Mouse (Mus musculus): ENCODE measurements at regions not wholly inside any gene's neighbourhood (a gene's known extent, or its start where the extent isn't known, plus 50 kb on each side); places are given as distances from the start of the nearest gene placed in this dataset.

- TF ChIP-seq E2F4 (IDR thresholded peaks at IDR 0.05; ENCODE audit: insufficient read depth) (no peak), POLR2A (IDR thresholded peaks at IDR 0.05; ENCODE audit: insufficient read length, low read depth) (no peak), MYOG (IDR thresholded peaks at IDR 0.05; ENCODE audit: control insufficient read depth in 1 of 3, insufficient read depth in 1 of 3, insufficient read length in 2 of 3, low read depth in 2 of 3) (no peak), MAX (IDR thresholded peaks at IDR 0.05; ENCODE audit: low read depth) (no peak), CEBPB (IDR thresholded peaks at IDR 0.05; ENCODE audit: insufficient read depth, poor library complexity, severe bottlenecking) (no peak)
Measured at GRCm38 (mm10) chr15:62954322-62954820, 890.6 kb downstream of the Gsdmc2 start.
